Mouse (Mus musculus) CD4-positive, CD25-positive, alpha-beta regulatory T cell (primary cell): Measurements from ENCODE around the gene Map4. TPM values are rescaled to one million over a fixed set of nuclear protein-coding genes. Genes with fewer than 3 reads are reported as not detected.

Experiments
- polyA plus RNA-seq: library from polyadenylated mRNA; unstranded; fragments of 100-300 nt; shearing (Covaris generic); gene quantifications from one replicate; pipeline ENCODE4 v1.2.1, GENCODE M21; 2017

Map4 gene
- polyA plus RNA-seq, result 63.0 TPM

GRCm38 (mm10) chr9:109931257-109932171, at the start of gene Map4:
TSS of gene Map4 (plus strand) at chr9:109931460.

GRCm38 (mm10) chr9:110116977-110117778, 185.9 kb downstream of the Map4 start, which contains the start of gene Smarcc1:
TSS of gene Smarcc1 (plus strand) at chr9:110117708.

GRCm38 (mm10) chr9:110117779-110118139, 186.5 kb downstream of the Map4 start, which contains the start of gene Dhx30:
TSS of gene Dhx30 (minus strand) at chr9:110117830.

Other genes with a start within 250 kb of the Map4 start
- gene Fbxw18, start 228.8 kb upstream of the Map4 start, polyA plus RNA-seq, result not detected
- gene Fbxw26, start 185.4 kb upstream of the Map4 start, polyA plus RNA-seq, result not detected
- not detected for gene Fbxw27, start 140.8 kb upstream of the Map4 start, polyA plus RNA-seq
- gene Spink8, start 119.2 kb upstream of the Map4 start, polyA plus RNA-seq, result not detected
- gene Nme6, start 98.7 kb upstream of the Map4 start, polyA plus RNA-seq, result 12.0 TPM
- gene Camp, start 81.8 kb upstream of the Map4 start, polyA plus RNA-seq, result not detected
- gene Cdc25a, start 55.9 kb upstream of the Map4 start, polyA plus RNA-seq, result 16.4 TPM
- gene Smarcc1, start 186.2 kb downstream of the Map4 start, polyA plus RNA-seq, result 67.0 TPM
- gene Dhx30, start 186.4 kb downstream of the Map4 start, polyA plus RNA-seq, result 135 TPM